Mouse (Mus musculus) thymus, adult 2 months (tissue): ENCODE results near the gene Tmsb10. TPM values are rescaled to one million over a fixed set of nuclear protein-coding genes. Genes with fewer than 3 reads are reported as not detected.

Experiments
- DNase-seq: peaks from one replicate; pipeline ENCODE4 v3.0.0; 2021
- H3K27ac ChIP-seq: fragments of 200-500 bp; 2 replicates; pipeline ENCODE4 v1.5.1; 2012; ENCODE audit warnings: low read length, control low read depth; ENCODE audit not compliant: control insufficient read depth, insufficient read depth
- H3K27me3 ChIP-seq: fragments of 200-500 bp; 2 replicates; pipeline ENCODE4 v1.6.1; 2012; ENCODE audit warnings: mild to moderate bottlenecking, low read length, moderate library complexity, mixed read lengths; ENCODE audit not compliant: control insufficient read depth, insufficient read depth
- H3K36me3 ChIP-seq: fragments of 200-500 bp; 2 replicates; pipeline ENCODE4 v1.6.1; 2012; ENCODE audit warnings: mild to moderate bottlenecking, low read length, moderate library complexity; ENCODE audit not compliant: control insufficient read depth, insufficient read depth
- H3K4me1 ChIP-seq: fragments of 200-500 bp; replicated peaks from 2 replicates; pipeline ENCODE4 v1.6.1; 2012; ENCODE audit warnings: low read length; ENCODE audit not compliant: control insufficient read depth, insufficient read depth
- H3K4me3 ChIP-seq: fragments of 200-500 bp; 2 replicates; pipeline ENCODE4 v1.5.1; 2012; ENCODE audit warnings: mild to moderate bottlenecking, low read length, control low read depth, moderate library complexity; ENCODE audit not compliant: control insufficient read depth, insufficient read depth
- CTCF ChIP-seq: fragments of 200-500 bp; IDR thresholded peaks from 2 replicates; pipeline ENCODE4 v1.5.1; 2012; ENCODE audit warnings: mild to moderate bottlenecking, control low read depth, low read length, moderate library complexity, borderline replicate concordance; ENCODE audit not compliant: control insufficient read depth, poor library complexity, insufficient read depth; ENCODE audit errors: extremely low read depth
- POLR2A ChIP-seq: fragments of 200-500 bp; IDR thresholded peaks from 2 replicates; pipeline ENCODE4 v1.6.1; 2012; ENCODE audit warnings: mild to moderate bottlenecking, low read length, control low read depth, moderate library complexity; ENCODE audit not compliant: control insufficient read depth, poor library complexity, insufficient read depth; ENCODE audit errors: extremely low read depth
- WGBS: fragments of 180-500 bp; shearing (Covaris S2); methylation state at CpG from one replicate; pipeline ENCODE4 v1.1.7; 2018; 5-methylcytosine and 5-hydroxymethylcytosine counted together
- polyA plus RNA-seq: library from polyadenylated mRNA; depleted of rRNA; stranded (reverse); fragments of >200 nt; gene quantifications from 2 replicates; pipeline ENCODE4 v1.2.3, GENCODE M21; 2012; rRNA removed

The Tmsb10 gene
- polyA plus RNA-seq, 1 experiment = 177 TPM

- Histone ChIP-seq H3K27ac (no peak overlapping the region), H3K4me1 (no peaks in the 10 kb centered on the region), H3K27me3 (no peaks in the 10 kb centered on the region), H3K4me3 (no peak overlapping the region), H3K36me3 (no peaks in the 10 kb centered on the region)
- TF ChIP-seq POLR2A (no peak), CTCF (no peak)
- DNase-seq = no peak
- WGBS = 83% methylated on average over 9 of the region's 9 CpGs
These were observed 40.0 kb downstream of the Tmsb10 start for GRCm38 (mm10) chr6:72918510-72919033.

- no peak overlapping the region for H3K4me3 ChIP-seq
- TF ChIP-seq POLR2A = no peak
- no peak for TF ChIP-seq CTCF
- H3K27me3 ChIP-seq = no peaks in the 10 kb centered on the region
- no peak overlapping the region for H3K27ac ChIP-seq
- H3K36me3 ChIP-seq = no peaks in the 10 kb centered on the region
- WGBS = 91% methylated on average over 7 of the region's 7 CpGs
- no peaks in the 10 kb centered on the region for H3K4me1 ChIP-seq
- no peak for DNase-seq
These were observed 42.2 kb downstream of the Tmsb10 start for GRCm38 (mm10) chr6:72916330-72916729.

GRCm38 (mm10) chr6:72914087-72914749 lies 44.3 kb downstream of the Tmsb10 start:
- DNase-seq = no peak
- TF ChIP-seq CTCF (no peak), POLR2A (no peak)
- no peaks in the 10 kb centered on the region for H3K27me3 ChIP-seq
- 68% methylated on average over 6 of the region's 6 CpGs for WGBS
- no peak overlapping the region for H3K4me3 ChIP-seq
- H3K36me3 ChIP-seq = no peaks in the 10 kb centered on the region
- no peak overlapping the region for H3K27ac ChIP-seq
- H3K4me1 ChIP-seq = no peaks in the 10 kb centered on the region

GRCm38 (mm10) chr6:72911261-72911660 lies 47.3 kb downstream of the Tmsb10 start:
- Histone ChIP-seq H3K36me3 (no peaks in the 10 kb centered on the region), H3K4me3 (no peak overlapping the region), H3K27me3 (no peaks in the 10 kb centered on the region), H3K27ac (no peak overlapping the region), H3K4me1 (no peaks in the 10 kb centered on the region)
- no peak for DNase-seq
- 88% methylated on average over 4 of the region's 4 CpGs for WGBS
- TF ChIP-seq CTCF (no peak), POLR2A (no peak)

Other genes starting within 250 kb of the Tmsb10 start
- gene Tcf7l1, start 169.5 kb downstream of the Tmsb10 start, polyA plus RNA-seq = 6.0 and 7.8 TPM in 2 replicates
- gene Kcmf1, start 58.8 kb downstream of the Tmsb10 start, polyA plus RNA-seq = 162 and 190 TPM in 2 replicates